Mouse (Mus musculus): ENCODE data around the gene Fhod1. TPM values are rescaled to one million over a fixed set of nuclear protein-coding genes. Genes with fewer than 3 reads are reported as not detected.

Gene Fhod1
- 12.7 and 15.8 TPM in 2 replicates for polyA plus RNA-seq (2015; fragmentation: Nextera tagmentation; extraction: Ambion mirVana)

- Histone ChIP-seq H3K27me3 (ENCODE audit: control insufficient read depth, insufficient read depth, low read depth, low read length) (no peaks in the 10 kb centered on the region; the same call in 1 of the 2 replicates), H3K9me3 (ENCODE audit: control insufficient read depth, low read length) (no peaks in the 10 kb centered on the region), H3K36me3 (ENCODE audit: control insufficient read depth, insufficient read depth, low read length) (0 out of 2 replicates have a peak, but pooled peaks cover 4% of the 10 kb centered on the region), H3K4me1 (replicated peaks; ENCODE audit: control insufficient read depth, insufficient read depth, low read length) (peaks cover 31% of the 10 kb centered on the region), H3K4me3 (ENCODE audit: low read length) (peak within 1 kb of the TSS; percentile 91), H3K4me2 (ENCODE audit: low read depth, low read length) (peak within 1 kb of the TSS; percentile 92), H3K9ac (ENCODE audit: low read length) (peak within 1 kb of the TSS; percentile 96), H3K27ac (ENCODE audit: low read length) (peak within 1 kb of the TSS; percentile 98)
- ATAC-seq (ENCODE audit: low read depth) = peak; percentile 86
- 0% methylated on average over 53 of the region's 53 CpGs for WGBS
Observed at GRCm38 (mm10) chr8:105347428-105348221, at the start of gene Fhod1. TSS of gene Fhod1 (minus strand) at chr8:105347953.

GRCm38 (mm10) chr8:105393915-105394314, 46.2 kb upstream of the Fhod1 start:
- no peak overlapping the region for H3K4me2 ChIP-seq (ENCODE audit: low read depth, low read length)
- H3K4me3 ChIP-seq (ENCODE audit: low read length) = no peak overlapping the region
- H3K27ac ChIP-seq (ENCODE audit: low read length) = no peak overlapping the region
- peaks cover 6% of the 10 kb centered on the region for H3K4me1 ChIP-seq (replicated peaks; ENCODE audit: control insufficient read depth, insufficient read depth, low read length)
- no peak for ATAC-seq (ENCODE audit: low read depth)
- H3K9me3 ChIP-seq (ENCODE audit: control insufficient read depth, low read length) = no peaks in the 10 kb centered on the region
- H3K36me3 ChIP-seq (ENCODE audit: control insufficient read depth, insufficient read depth, low read length) = no peaks in the 10 kb centered on the region
- H3K27me3 ChIP-seq (ENCODE audit: control insufficient read depth, insufficient read depth, low read depth, low read length) = no peaks in the 10 kb centered on the region
- H3K9ac ChIP-seq (ENCODE audit: low read length) = no peak overlapping the region
- WGBS = 61% methylated on average over 7 of the region's 7 CpGs

- H3K9ac ChIP-seq (ENCODE audit: low read length) = no peak overlapping the region
- WGBS = 76% methylated on average over 12 of the region's 12 CpGs
- H3K4me3 ChIP-seq (ENCODE audit: low read length) = no peak overlapping the region
- no peak overlapping the region for H3K27ac ChIP-seq (ENCODE audit: low read length)
- H3K36me3 ChIP-seq (ENCODE audit: control insufficient read depth, insufficient read depth, low read length) = no peaks in the 10 kb centered on the region
- H3K4me2 ChIP-seq (ENCODE audit: low read depth, low read length) = no peak overlapping the region
- H3K9me3 ChIP-seq (ENCODE audit: control insufficient read depth, low read length) = no peaks in the 10 kb centered on the region
- H3K27me3 ChIP-seq (ENCODE audit: control insufficient read depth, insufficient read depth, low read depth, low read length) = no peaks in the 10 kb centered on the region
- no peak for ATAC-seq (ENCODE audit: low read depth)
- H3K4me1 ChIP-seq (replicated peaks; ENCODE audit: control insufficient read depth, insufficient read depth, low read length) = peaks cover 6% of the 10 kb centered on the region
Observed at GRCm38 (mm10) chr8:105393089-105393787, 45.5 kb upstream of the Fhod1 start.

GRCm38 (mm10) chr8:105389096-105389495, 41.3 kb upstream of the Fhod1 start:
- no peak overlapping the region for H3K27ac ChIP-seq (ENCODE audit: low read length)
- ATAC-seq (ENCODE audit: low read depth) = peak; percentile 37; the same call in 1 of the 2 replicates
- H3K9me3 ChIP-seq (ENCODE audit: control insufficient read depth, low read length) = no peaks in the 10 kb centered on the region
- no peak overlapping the region for H3K4me2 ChIP-seq (ENCODE audit: low read depth, low read length)
- no peaks in the 10 kb centered on the region for H3K36me3 ChIP-seq (ENCODE audit: control insufficient read depth, insufficient read depth, low read length)
- peaks cover 9% of the 10 kb centered on the region for H3K4me1 ChIP-seq (replicated peaks; ENCODE audit: control insufficient read depth, insufficient read depth, low read length)
- H3K9ac ChIP-seq (ENCODE audit: low read length) = no peak overlapping the region
- 36% methylated on average over 6 of the region's 6 CpGs for WGBS
- no peaks in the 10 kb centered on the region for H3K27me3 ChIP-seq (ENCODE audit: control insufficient read depth, insufficient read depth, low read depth, low read length)
- no peak overlapping the region for H3K4me3 ChIP-seq (ENCODE audit: low read length)

- ATAC-seq (ENCODE audit: low read depth) = peak; percentile 79; the same call in 1 of the 2 replicates
- Histone ChIP-seq H3K36me3 (ENCODE audit: control insufficient read depth, insufficient read depth, low read length) (no peaks in the 10 kb centered on the region), H3K9me3 (ENCODE audit: control insufficient read depth, low read length) (no peaks in the 10 kb centered on the region), H3K27ac (ENCODE audit: low read length) (no peak overlapping the region), H3K9ac (ENCODE audit: low read length) (no peak overlapping the region), H3K4me2 (ENCODE audit: low read depth, low read length) (no peak overlapping the region), H3K4me3 (ENCODE audit: low read length) (no peak overlapping the region), H3K4me1 (replicated peaks; ENCODE audit: control insufficient read depth, insufficient read depth, low read length) (peaks cover 9% of the 10 kb centered on the region), H3K27me3 (ENCODE audit: control insufficient read depth, insufficient read depth, low read depth, low read length) (no peaks in the 10 kb centered on the region)
- 19% methylated on average over 1 of the region's 1 CpGs for WGBS
Observed at GRCm38 (mm10) chr8:105387151-105387550, 39.4 kb upstream of the Fhod1 start.

GRCm38 (mm10) chr8:105384070-105384469, 36.3 kb upstream of the Fhod1 start:
- Histone ChIP-seq H3K27ac (ENCODE audit: low read length) (no peak overlapping the region), H3K9me3 (ENCODE audit: control insufficient read depth, low read length) (no peaks in the 10 kb centered on the region), H3K4me3 (ENCODE audit: low read length) (no peak overlapping the region), H3K9ac (ENCODE audit: low read length) (no peak overlapping the region), H3K27me3 (ENCODE audit: control insufficient read depth, insufficient read depth, low read depth, low read length) (no peaks in the 10 kb centered on the region), H3K36me3 (ENCODE audit: control insufficient read depth, insufficient read depth, low read length) (no peaks in the 10 kb centered on the region), H3K4me1 (replicated peaks; ENCODE audit: control insufficient read depth, insufficient read depth, low read length) (peaks cover 5% of the 10 kb centered on the region), H3K4me2 (ENCODE audit: low read depth, low read length) (no peak overlapping the region)
- WGBS = 95% methylated on average over 2 of the region's 2 CpGs
- no peak for ATAC-seq (ENCODE audit: low read depth)

- 67% methylated on average over 12 of the region's 12 CpGs for WGBS
Observed at GRCm38 (mm10) chr8:105380308-105380707, 32.6 kb upstream of the Fhod1 start.

GRCm38 (mm10) chr8:105378673-105379072, 30.9 kb upstream of the Fhod1 start:
- Histone ChIP-seq H3K27me3 (ENCODE audit: control insufficient read depth, insufficient read depth, low read depth, low read length) (no peaks in the 10 kb centered on the region), H3K4me2 (ENCODE audit: low read depth, low read length) (peak overlapping the region; percentile 18; the same call in 1 of the 2 replicates), H3K27ac (ENCODE audit: low read length) (peak overlapping the region; percentile 36; the same call in 1 of the 2 replicates), H3K4me3 (ENCODE audit: low read length) (no peak overlapping the region), H3K4me1 (replicated peaks; ENCODE audit: control insufficient read depth, insufficient read depth, low read length) (peaks cover 19% of the 10 kb centered on the region), H3K9ac (ENCODE audit: low read length) (peak overlapping the region; percentile 45; the same call in 1 of the 2 replicates), H3K9me3 (ENCODE audit: control insufficient read depth, low read length) (peaks cover 2% of the 10 kb centered on the region; the same call in 1 of the 2 replicates), H3K36me3 (ENCODE audit: control insufficient read depth, insufficient read depth, low read length) (no peaks in the 10 kb centered on the region)
- peak; percentile 71 for ATAC-seq (ENCODE audit: low read depth)
- 30% methylated on average over 19 of the region's 19 CpGs for WGBS

More at GRCm38 (mm10) chr8:105380308-105380707, 32.6 kb upstream of the Fhod1 start:
- Histone ChIP-seq H3K27ac (ENCODE audit: low read length) (no peak overlapping the region), H3K4me3 (ENCODE audit: low read length) (no peak overlapping the region), H3K4me2 (ENCODE audit: low read depth, low read length) (no peak overlapping the region), H3K36me3 (ENCODE audit: control insufficient read depth, insufficient read depth, low read length) (no peaks in the 10 kb centered on the region), H3K9ac (ENCODE audit: low read length) (no peak overlapping the region), H3K27me3 (ENCODE audit: control insufficient read depth, insufficient read depth, low read depth, low read length) (no peaks in the 10 kb centered on the region), H3K9me3 (ENCODE audit: control insufficient read depth, low read length) (no peaks in the 10 kb centered on the region), H3K4me1 (replicated peaks; ENCODE audit: control insufficient read depth, insufficient read depth, low read length) (peaks cover 15% of the 10 kb centered on the region)
- ATAC-seq (ENCODE audit: low read depth) = no peak

GRCm38 (mm10) chr8:105374513-105374966, 26.8 kb upstream of the Fhod1 start:
- Histone ChIP-seq H3K27ac (ENCODE audit: low read length) (no peak overlapping the region), H3K4me1 (replicated peaks; ENCODE audit: control insufficient read depth, insufficient read depth, low read length) (peaks cover 19% of the 10 kb centered on the region), H3K4me3 (ENCODE audit: low read length) (peak overlapping the region; percentile 24), H3K27me3 (ENCODE audit: control insufficient read depth, insufficient read depth, low read depth, low read length) (no peaks in the 10 kb centered on the region), H3K9me3 (ENCODE audit: control insufficient read depth, low read length) (peaks cover 2% of the 10 kb centered on the region; the same call in 1 of the 2 replicates), H3K36me3 (ENCODE audit: control insufficient read depth, insufficient read depth, low read length) (no peaks in the 10 kb centered on the region; the same call in 1 of the 2 replicates), H3K4me2 (ENCODE audit: low read depth, low read length) (peak overlapping the region; percentile 44; the same call in 1 of the 2 replicates), H3K9ac (ENCODE audit: low read length) (peak overlapping the region; percentile 17; the same call in 1 of the 2 replicates)
- ATAC-seq (ENCODE audit: low read depth) = peak; percentile 34; the same call in 1 of the 2 replicates
- 33% methylated on average over 33 of the region's 33 CpGs for WGBS

Measured in lung, embryonic 16.5 days (tissue).